Mouse (Mus musculus): Measurements from ENCODE around the gene Atp6v1g3.
A peak's percentile ranks its signal among the peaks of the same experiment; 100 is the strongest.

The Atp6v1g3 gene

GRCm38 (mm10) chr1:138289455-138290425, 16.2 kb downstream of the Atp6v1g3 start:
- no peak for DNase-seq (ENCODE audit: extremely low spot score)

- DNase-seq (ENCODE audit: extremely low spot score): no peak
Observed at GRCm38 (mm10) chr1:138291463-138291862, 17.9 kb downstream of the Atp6v1g3 start.

GRCm38 (mm10) chr1:138294487-138294886, 20.9 kb downstream of the Atp6v1g3 start:
- no peak for DNase-seq (ENCODE audit: extremely low spot score)

GRCm38 (mm10) chr1:138298156-138298555, 24.6 kb downstream of the Atp6v1g3 start:
- DNase-seq (ENCODE audit: extremely low spot score): no peak

- DNase-seq (ENCODE audit: extremely low spot score): no peak
Observed at GRCm38 (mm10) chr1:138299576-138299975, 26.0 kb downstream of the Atp6v1g3 start.

- no peak for DNase-seq (ENCODE audit: extremely low spot score)
Observed at GRCm38 (mm10) chr1:138301920-138302319, 28.4 kb downstream of the Atp6v1g3 start.

GRCm38 (mm10) chr1:138302756-138303155, 29.2 kb downstream of the Atp6v1g3 start:
- no peak for DNase-seq (ENCODE audit: extremely low spot score)

- no peak for DNase-seq (ENCODE audit: extremely low spot score)
Observed at GRCm38 (mm10) chr1:138303296-138303695, 29.8 kb downstream of the Atp6v1g3 start.

- no peak for DNase-seq (ENCODE audit: extremely low spot score)
Observed at GRCm38 (mm10) chr1:138304141-138304915, 30.8 kb downstream of the Atp6v1g3 start.

- no peak for DNase-seq (ENCODE audit: extremely low spot score)
Observed at GRCm38 (mm10) chr1:138322657-138323056, 49.1 kb downstream of the Atp6v1g3 start.

GRCm38 (mm10) chr1:138323076-138323630, 49.6 kb downstream of the Atp6v1g3 start:
- DNase-seq (ENCODE audit: extremely low spot score): no peak

GRCm38 (mm10) chr1:138326091-138326490, 52.6 kb downstream of the Atp6v1g3 start:
- DNase-seq (ENCODE audit: extremely low spot score): no peak

GRCm38 (mm10) chr1:138326566-138326965, 53.0 kb downstream of the Atp6v1g3 start:
- no peak for DNase-seq (ENCODE audit: extremely low spot score)

- no peak for DNase-seq (ENCODE audit: extremely low spot score)
Observed at GRCm38 (mm10) chr1:138327466-138328245, 54.1 kb downstream of the Atp6v1g3 start.

GRCm38 (mm10) chr1:138328320-138328719, 54.8 kb downstream of the Atp6v1g3 start:
- peak; percentile 47 for DNase-seq (ENCODE audit: extremely low spot score)

- no peak for DNase-seq (ENCODE audit: extremely low spot score)
Observed at GRCm38 (mm10) chr1:138330556-138330955, 57.0 kb downstream of the Atp6v1g3 start.

- no peak for DNase-seq (ENCODE audit: extremely low spot score)
Observed at GRCm38 (mm10) chr1:138331596-138331995, 58.1 kb downstream of the Atp6v1g3 start.

- DNase-seq (ENCODE audit: extremely low spot score): no peak
Observed at GRCm38 (mm10) chr1:138334701-138335100, 61.2 kb downstream of the Atp6v1g3 start.

GRCm38 (mm10) chr1:138337417-138337816, 63.9 kb downstream of the Atp6v1g3 start:
- no peak for DNase-seq (ENCODE audit: extremely low spot score)

Measured in embryo, embryonic 9.5 days (tissue).